Mouse (Mus musculus) erythroblast, adult 5-6 weeks (primary cell): ENCODE measurements around the gene Prrt1. TPM values are rescaled to one million over a fixed set of nuclear protein-coding genes. Genes with fewer than 3 reads are reported as not detected.

Source experiments
- ATAC-seq: replicated peaks from 2 replicates; pipeline ENCODE4 v1.8.0; 2016; ENCODE audit warnings: moderate number of reproducible peaks, mild to moderate bottlenecking, moderate TSS enrichment, inconsistent platforms; ENCODE audit not compliant: poor library complexity, low FRiP score, severe bottlenecking
- total RNA-seq, 2 experiments: library from RNA; stranded (forward) in 1 of 2; stranded (reverse) in 1 of 2; fragments of 150-400 nt in 1 of 2; fragments of 200-764, 138-1000 nt in 1 of 2; gene quantifications; 2 replicates each; pipeline versions ENCODE4 v1.2.3 to v1.2.4; 2015 to 2017; ENCODE audit warnings: low replicate concordance in 2 of 2

Gene Prrt1
- total RNA-seq, 2 experiments from 2014 or later: not detected

- ATAC-seq: no peak
Observed at GRCm38 (mm10) chr17:34596098-34596497, 33.2 kb upstream of the Prrt1 start.

DNA sequence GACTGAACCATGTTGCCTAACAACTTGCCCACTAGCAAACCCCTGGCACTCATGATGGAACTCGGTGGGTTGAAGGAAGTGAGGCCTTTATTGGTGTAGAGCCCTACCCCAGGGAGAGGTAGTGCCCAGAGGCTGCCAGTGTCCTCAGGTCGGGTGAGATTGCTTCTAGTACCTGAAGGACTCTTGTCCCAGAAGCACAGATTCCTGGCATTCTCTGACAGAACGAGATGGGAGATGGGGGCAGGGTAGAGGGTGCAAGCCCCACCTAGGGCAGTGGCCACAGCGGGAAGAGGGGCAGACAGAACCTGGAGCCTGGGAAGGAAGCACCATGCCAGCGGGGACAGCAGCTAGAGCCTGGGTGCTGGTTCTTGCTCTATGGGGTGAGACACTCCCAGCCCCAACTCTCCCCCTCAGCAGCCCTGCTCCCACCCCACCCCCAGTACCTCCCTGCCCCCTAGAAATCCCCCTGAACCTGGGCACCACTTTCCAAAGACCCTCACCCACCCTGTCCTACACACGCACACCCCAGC, 31.7 kb upstream of the Prrt1 start, which contains the start of gene Ager:
Ager (plus strand) TSS at position 297 of the 530 bp plus-strand sequence.
- ATAC-seq: no peak

DNA sequence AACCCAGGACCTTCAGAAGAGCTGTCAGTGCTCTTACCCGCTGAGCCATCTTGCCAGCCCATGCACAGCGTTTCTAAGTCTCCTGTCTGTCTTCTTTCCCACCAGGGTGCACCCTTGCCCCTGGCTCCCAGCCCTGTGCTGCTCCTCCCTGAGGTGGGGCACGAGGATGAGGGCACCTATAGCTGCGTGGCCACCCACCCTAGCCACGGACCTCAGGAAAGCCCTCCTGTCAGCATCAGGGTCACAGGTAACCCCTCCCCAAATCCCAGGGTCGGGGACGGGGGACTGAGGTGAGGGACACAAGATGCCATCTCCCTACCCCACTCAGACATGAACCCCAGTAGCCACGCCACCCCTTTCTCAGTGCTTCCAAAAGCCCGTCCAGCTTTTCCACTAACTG, 29.4 kb upstream of the Prrt1 start:
- no peak for ATAC-seq

DNA sequence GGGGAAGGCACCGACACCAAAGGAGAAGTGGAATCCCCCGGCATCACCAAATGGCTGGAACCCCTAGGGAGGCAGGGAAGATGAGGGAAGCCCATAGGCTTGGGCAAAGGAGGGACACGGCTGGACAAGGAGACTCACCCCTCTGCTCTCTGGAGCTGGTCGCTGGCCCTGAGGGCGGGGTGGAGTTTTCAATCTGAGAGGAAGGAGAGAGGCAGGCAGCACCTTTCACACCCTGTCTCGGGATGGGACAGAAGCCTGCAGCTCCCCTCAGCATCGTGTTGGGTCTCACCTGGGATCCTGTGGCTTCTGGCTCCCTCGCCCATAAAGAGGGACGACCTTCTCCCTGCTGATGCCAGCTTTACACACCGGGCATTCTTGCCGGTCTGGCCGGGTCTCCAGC, 27.5 kb upstream of the Prrt1 start:
- ATAC-seq: no peak

GRCm38 (mm10) chr17:34603375-34604060, 25.8 kb upstream of the Prrt1 start, which contains the start of gene Rnf5:
Gene Rnf5, minus strand, starts transcription at chr17:34603690.
- peak; percentile 79 for ATAC-seq

- ATAC-seq: peak; percentile 55; the same call in 1 of the 2 replicates
Observed at GRCm38 (mm10) chr17:34604061-34604508, 25.2 kb upstream of the Prrt1 start, which contains the start of gene Agpat1. Gene Agpat1, plus strand, starts transcription at chr17:34604262.

DNA sequence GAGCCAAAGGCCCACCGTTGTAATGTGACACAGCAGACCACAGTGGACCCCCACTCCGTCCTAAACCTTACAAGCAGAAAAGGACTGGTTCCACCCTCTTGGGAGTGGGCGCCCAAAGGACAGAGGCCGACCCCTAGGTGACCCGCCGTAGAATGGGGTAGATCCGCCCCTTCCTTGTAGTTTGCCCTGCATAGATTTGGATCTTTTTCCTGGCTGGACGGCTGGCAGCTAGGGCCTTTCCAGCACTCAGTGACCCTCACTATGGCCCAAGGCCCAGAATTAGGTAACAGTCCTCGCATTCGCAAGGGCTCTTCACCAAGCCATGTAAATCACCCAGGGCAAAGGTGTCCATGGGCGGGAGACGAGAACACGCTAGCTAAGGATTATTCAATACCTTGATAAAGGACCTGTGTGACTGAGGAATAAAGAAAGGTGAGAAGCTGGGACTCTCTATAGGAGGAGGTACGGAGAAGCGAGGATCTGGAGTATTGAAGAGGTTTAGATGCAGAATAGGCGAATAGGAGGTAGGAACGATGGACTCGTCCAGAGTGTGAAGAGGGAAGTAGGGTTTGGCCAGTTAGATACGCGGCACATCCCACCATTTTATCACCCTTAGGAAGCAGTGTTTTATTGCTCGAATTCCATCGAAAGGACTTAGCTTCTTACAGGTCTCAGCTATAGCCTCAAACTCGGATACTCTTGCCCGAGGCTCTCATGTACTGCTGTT, 24.7 kb upstream of the Prrt1 start:
- ATAC-seq: no peak

- ATAC-seq: peak; percentile 50
Observed at GRCm38 (mm10) chr17:34605609-34606008, 23.7 kb upstream of the Prrt1 start.

DNA sequence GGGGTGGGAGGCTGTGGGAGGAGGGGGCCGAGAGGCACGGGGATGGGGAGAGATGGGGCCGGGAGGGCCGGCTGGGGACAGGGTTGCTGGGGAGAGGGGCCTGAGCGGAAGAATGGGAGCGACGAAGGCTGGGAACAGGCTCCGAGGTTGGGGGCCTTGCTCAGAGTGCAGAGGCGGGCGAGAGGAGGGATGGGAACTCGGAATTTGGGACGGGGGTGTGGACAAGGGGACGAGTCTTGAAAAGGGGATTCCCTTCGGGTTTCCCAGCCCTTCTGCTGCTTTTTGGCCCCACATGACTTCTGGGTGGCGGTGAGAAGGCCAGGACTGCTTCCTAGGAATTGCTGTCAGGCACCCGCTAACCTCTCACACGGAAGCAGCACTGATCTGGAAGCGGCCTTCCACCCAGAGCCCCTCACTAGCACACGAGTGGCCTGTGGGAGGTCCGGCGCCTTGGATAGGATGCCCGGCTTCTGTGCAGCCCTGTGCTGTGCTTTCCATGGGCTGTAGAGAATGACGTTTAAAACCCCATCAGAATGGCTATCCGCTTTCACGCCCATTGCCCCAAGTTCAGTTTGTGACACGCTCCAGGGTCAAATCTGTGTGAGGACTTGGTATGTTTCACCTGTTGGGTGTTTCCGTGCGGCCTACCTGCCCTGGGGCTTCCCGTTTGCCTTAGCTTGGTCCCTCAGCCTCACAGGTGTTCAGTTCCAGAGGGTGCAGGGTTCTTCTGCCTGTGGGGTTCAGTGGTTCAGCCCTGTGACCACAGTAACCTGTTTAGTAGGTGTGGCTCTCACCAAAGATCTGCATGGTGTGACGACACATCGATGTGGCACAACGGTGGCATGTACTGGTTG, 22.9 kb upstream of the Prrt1 start:
- no peak for ATAC-seq

DNA sequence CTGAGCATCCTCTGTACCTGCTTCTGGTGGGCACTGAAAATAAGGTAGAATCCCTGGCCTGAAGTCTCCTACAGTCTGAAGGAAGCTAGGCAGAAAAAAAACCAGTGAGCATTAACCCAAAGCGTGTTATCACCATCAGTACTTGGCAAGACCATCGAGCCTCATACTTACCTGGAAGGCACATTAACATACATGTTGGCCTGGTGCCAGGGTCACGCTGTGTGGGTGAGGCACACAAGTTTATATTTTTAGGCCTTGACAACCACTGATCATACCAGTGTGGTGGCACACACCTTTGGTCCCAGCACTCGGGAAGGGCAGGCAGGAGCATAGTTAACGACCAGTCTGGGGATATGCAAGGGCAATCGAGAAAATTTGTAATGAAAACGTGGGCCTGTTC, 21.3 kb upstream of the Prrt1 start:
- ATAC-seq: no peak

- ATAC-seq: no peak
Observed at GRCm38 (mm10) chr17:34611050-34611449, 18.3 kb upstream of the Prrt1 start.

DNA sequence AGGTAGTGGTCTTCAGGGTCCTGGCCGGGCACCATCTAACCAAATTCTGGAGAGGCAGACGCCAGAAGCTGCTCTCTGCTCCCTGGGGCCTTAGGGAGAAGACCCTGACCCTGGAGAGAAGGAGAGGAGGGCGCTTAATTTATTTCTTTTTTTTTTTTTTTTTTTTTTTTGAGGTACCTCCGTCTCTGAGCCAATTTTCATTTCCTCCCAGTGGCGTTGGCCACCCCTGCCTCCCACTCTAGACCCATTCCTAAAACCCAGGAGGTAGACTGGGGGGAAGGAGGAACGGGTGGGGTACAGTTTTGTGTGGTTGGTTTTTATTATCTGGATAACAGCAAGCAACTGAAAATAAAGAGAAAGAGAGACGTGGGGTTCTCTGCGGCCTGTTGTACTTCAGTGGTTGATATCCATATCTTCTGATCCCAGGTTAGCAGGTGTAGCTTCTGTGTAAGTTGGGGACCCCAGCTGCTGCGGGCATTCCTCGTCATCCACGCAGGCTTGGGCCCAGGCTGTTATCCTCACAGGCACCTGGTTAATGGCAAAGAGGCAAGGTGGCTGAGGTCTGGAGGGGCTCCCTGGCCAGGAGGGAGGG, 16.2 kb upstream of the Prrt1 start:
- no peak for ATAC-seq

DNA sequence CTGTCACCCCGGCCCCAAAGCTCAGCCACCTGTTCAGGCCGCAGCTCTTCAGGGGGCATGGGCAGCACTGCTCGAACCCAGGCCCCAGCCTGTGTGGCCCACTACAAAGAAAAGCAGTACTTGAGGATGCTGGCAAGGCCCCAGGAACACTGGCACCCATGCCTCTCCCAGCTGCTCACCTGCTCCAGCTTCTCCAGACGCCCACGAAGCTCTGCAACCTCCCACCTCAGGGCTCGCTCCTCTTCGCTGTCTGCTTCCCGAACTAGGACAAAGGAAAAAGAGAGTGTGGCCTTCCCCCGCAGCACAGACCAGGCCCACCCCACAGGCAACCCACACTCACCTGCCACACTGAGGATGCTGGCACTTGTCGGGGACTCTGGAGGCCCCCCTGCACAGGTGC, 15.5 kb upstream of the Prrt1 start:
- ATAC-seq: no peak

DNA sequence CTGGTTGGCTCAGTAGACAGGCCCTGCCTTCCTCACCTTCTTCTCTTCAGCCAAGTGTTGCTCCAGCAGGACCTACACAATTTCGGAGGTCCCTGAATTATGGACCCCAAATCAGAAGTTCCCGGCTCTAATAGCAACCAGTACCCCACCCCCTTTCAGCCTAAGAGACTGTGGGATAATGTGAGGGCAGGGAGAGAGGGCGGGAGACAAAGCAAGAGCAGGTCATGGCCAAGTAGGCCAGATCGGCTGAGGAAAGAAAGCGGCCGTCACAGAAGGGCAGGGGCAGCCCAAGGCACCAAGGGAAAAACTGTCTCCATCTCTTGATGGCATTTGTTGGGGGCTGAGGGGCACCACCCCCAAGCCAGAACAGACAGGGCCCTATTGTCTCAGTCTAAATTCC, 13.5 kb upstream of the Prrt1 start, which contains the start of gene Egfl8:
Egfl8 (minus strand) TSS at position 101 of the 400 bp plus-strand sequence.
- ATAC-seq: no peak

- ATAC-seq: peak; percentile 84
Observed at GRCm38 (mm10) chr17:34618999-34619398, 10.3 kb upstream of the Prrt1 start.

DNA sequence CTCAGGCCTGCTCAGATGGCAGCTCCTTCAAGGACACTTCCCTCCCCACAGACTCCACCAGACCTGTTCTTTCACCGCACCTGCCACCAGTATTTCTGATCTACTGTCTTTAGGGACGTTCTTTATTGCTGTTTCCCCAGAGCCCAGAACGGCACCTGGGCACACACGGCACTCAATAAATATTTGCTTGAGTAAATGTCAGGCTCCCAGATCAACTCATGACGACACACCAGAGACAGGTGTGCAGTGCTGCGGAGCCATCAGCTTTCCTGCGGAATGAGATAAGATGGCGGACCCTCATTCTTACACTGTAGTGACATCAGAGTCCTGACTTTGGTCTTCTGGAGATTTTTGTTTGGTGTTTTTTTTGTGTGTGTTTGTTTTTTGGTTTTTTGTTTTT, 8.3 kb upstream of the Prrt1 start:
- ATAC-seq: no peak

- ATAC-seq: no peak
Observed at GRCm38 (mm10) chr17:34623161-34623560, 6.2 kb upstream of the Prrt1 start.

- ATAC-seq: no peak
Observed at GRCm38 (mm10) chr17:34624981-34625380, 4.4 kb upstream of the Prrt1 start.

DNA sequence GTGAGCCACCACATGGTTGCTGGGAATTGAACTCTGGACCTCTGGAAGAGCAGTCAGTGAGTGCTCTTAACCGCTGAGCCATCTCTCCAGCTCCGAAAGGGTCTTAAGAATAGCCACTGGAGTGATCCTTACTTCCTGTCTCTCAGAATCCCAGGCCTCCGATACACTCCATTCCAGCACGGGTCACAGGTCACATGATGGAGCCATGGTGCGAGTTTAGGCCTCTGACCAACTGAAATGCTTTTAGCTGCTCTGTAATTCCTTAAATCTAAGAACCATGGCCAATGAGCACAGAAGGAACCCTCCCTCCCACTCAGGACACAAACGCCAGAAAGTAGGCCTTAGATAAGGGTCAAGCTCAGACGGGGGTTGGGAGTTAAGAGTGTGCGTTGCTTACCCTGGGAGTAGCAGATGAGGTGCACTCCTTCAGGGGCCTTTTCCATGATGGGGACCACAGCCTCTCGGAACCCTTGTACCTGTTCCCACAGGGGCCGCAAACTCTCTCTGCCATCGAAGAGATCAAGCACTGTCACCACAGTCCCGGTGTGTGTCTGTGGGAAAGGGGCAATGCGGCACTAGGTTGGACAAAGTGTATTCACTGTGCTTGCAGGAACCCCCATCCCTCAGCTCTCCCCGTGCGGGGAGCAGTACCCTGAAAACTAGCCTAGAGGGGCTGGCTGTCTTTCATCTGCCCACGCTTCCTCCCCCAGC, 3.1 kb upstream of the Prrt1 start:
- 0 out of 2 replicates have a peak, but pooled peaks have one; percentile 5 for ATAC-seq
